Comparison of ENCODE assay signal across 11 mouse cellular contexts in the genomic region with DNA sequence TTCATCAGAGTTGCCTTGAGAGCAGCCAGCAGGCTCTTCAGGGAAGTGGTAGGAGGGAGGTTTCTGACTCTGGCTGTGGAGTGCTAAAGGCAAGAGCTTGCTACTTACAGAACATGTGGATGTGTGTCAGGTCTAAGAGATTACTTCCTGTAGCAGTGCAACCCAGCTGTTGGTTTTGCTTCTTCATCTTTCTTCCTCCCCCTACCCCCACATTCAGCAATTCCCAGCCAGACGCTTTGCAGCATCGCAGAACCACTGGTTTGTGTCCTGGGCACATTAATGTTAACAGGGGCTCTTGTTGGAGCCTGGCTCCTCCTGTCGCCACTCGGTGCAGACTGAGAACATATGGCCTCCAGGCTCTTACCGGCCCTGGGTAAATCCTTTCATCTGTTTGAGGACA.
DNase-seq lines count a peak whose midpoint lies in the region; ATAC-seq and TF ChIP-seq lines count a peak whose summit lies in the region.
"Had no signal": no experiment of that assay in that cellular context is flagged by ENCODE, and none has a peak within 500 bp of the region (broad histone marks: within the 10 kb centered on the region; RNA-seq: fewer than 3 reads in every experiment).

No protein-coding gene starts in this region.

- no peak for DNase-seq in heart, adult 11 months
- DNase-seq in thymus, postnatal 14 days, result peak; percentile 25
- no peak for DNase-seq in thymus, adult 2 months
- DNase-seq in limb, embryonic 11.5 days (ENCODE audit: low spot score), result peak; percentile 74
- no peak for DNase-seq in gastrocnemius, postnatal 4 days (ENCODE audit: low spot score in 2 of 2)
- no peak for DNase-seq in kidney, adult 8-10 months
- DNase-seq: cerebellum, adult 11 months; lung, embryonic 14.5 days had no signal

- TF ChIP-seq POLR2A in thymus, adult 2 months (IDR thresholded peaks at IDR 0.05; ENCODE audit: control insufficient read depth, extremely low read depth, insufficient read depth, low read length, poor library complexity), result no peak

- peaks cover 57% of the 10 kb centered on the region for H3K4me1 ChIP-seq in heart, embryonic 13.5 days
- peaks cover 13% of the 10 kb centered on the region for H3K4me1 ChIP-seq in thymus, adult 2 months (replicated peaks; ENCODE audit: control insufficient read depth, insufficient read depth, low read length)
- H3K4me1 ChIP-seq in limb, embryonic 11.5 days (ENCODE audit: control insufficient read depth, insufficient read depth, low read length), result peaks cover 7% of the 10 kb centered on the region; the same call in 1 of the 2 replicates

- no peaks in the 10 kb centered on the region for H3K9me3 ChIP-seq in heart, embryonic 13.5 days
- H3K9me3 ChIP-seq in limb, embryonic 11.5 days (ENCODE audit: control insufficient read depth, low read length), result no peaks in the 10 kb centered on the region

- ATAC-seq in heart, embryonic 13.5 days (ENCODE audit: extremely low read depth, insufficient number of reproducible peaks, low FRiP score, low TSS enrichment), result 0 out of 2 replicates have a peak, but pooled peaks have one; percentile 37
- peak; percentile 78 for ATAC-seq in limb, embryonic 11.5 days (ENCODE audit: insufficient number of reproducible peaks, low FRiP score, low TSS enrichment, low read depth)
- no peak for ATAC-seq in erythroblast, adult 5-6 weeks (replicated peaks; ENCODE audit: low FRiP score, poor library complexity, severe bottlenecking)

- 17% methylated on average over 5 of the region's 5 CpGs for WGBS in heart, embryonic 13.5 days
- WGBS in thymus, adult 2 months, result 47% methylated on average over 5 of the region's 5 CpGs
- whole genome bisulfite sequencing in limb, embryonic 11.5 days, result 10% methylated on average over 5 of the region's 5 CpGs

- H3K27ac ChIP-seq in heart, embryonic 13.5 days (replicated peaks), result peak overlapping the region; percentile 43
- H3K27ac ChIP-seq in thymus, adult 2 months (ENCODE audit: control insufficient read depth, insufficient read depth, low read length), result no peak overlapping the region
- H3K27ac ChIP-seq in limb, embryonic 11.5 days (replicated peaks; ENCODE audit: low read depth, low read length), result 0 out of 2 replicates have a peak overlapping the region, but pooled peaks have one; percentile 45
- H3K27ac ChIP-seq: hindbrain, embryonic 14.5 days had no signal

- H3K9ac ChIP-seq in heart, embryonic 13.5 days, result no peak overlapping the region
- H3K9ac ChIP-seq in limb, embryonic 11.5 days (ENCODE audit: low read length), result no peak overlapping the region
- H3K9ac ChIP-seq: hindbrain, embryonic 14.5 days; lung, embryonic 14.5 days had no signal

- H3K4me3 ChIP-seq in heart, embryonic 13.5 days, result no peak overlapping the region
- no peak overlapping the region for H3K4me3 ChIP-seq in thymus, adult 2 months (ENCODE audit: control insufficient read depth, insufficient read depth, low read length)
- H3K4me3 ChIP-seq in limb, embryonic 11.5 days (ENCODE audit: low read depth, low read length), result no peak overlapping the region

- no peak for TF ChIP-seq CTCF in thymus, adult 2 months (IDR thresholded peaks at IDR 0.05; ENCODE audit: borderline replicate concordance, control insufficient read depth, extremely low read depth, insufficient read depth, low read length, poor library complexity)

- H3K4me2 ChIP-seq in heart, embryonic 13.5 days, result 0 out of 2 replicates have a peak overlapping the region, but pooled peaks have one; percentile 7
- H3K4me2 ChIP-seq in limb, embryonic 11.5 days (ENCODE audit: low read depth, severe bottlenecking), result no peak overlapping the region
- H3K4me2 ChIP-seq: hindbrain, embryonic 14.5 days; lung, embryonic 14.5 days had no signal

- H3K36me3 ChIP-seq in heart, embryonic 13.5 days, result no peaks in the 10 kb centered on the region
- no peaks in the 10 kb centered on the region for H3K36me3 ChIP-seq in thymus, adult 2 months (ENCODE audit: control insufficient read depth, insufficient read depth, low read length)
- H3K36me3 ChIP-seq in limb, embryonic 11.5 days (ENCODE audit: control insufficient read depth, insufficient read depth, low read length), result no peaks in the 10 kb centered on the region

- H3K27me3 ChIP-seq in heart, embryonic 13.5 days (replicated peaks), result no peaks in the 10 kb centered on the region
- H3K27me3 ChIP-seq in thymus, adult 2 months (ENCODE audit: control insufficient read depth, insufficient read depth, low read length), result no peaks in the 10 kb centered on the region
- no peaks in the 10 kb centered on the region for H3K27me3 ChIP-seq in limb, embryonic 11.5 days (ENCODE audit: control insufficient read depth, insufficient read depth, low read length)

Comparison
In these comparisons a context has a peak if more than half of its experiments do, and no peak if none do; other contexts are left out.
1. DNase-seq: peak in thymus, postnatal 14 days (single experiment) and limb, embryonic 11.5 days (single experiment); none in heart, adult 11 months (single experiment), thymus, adult 2 months (single experiment), gastrocnemius, postnatal 4 days (0 of 2) and kidney, adult 8-10 months (0 of 2).